Mouse (Mus musculus) brain, embryonic 14.5 days (tissue): ENCODE data around the gene Uqcr11.

Source experiments
- CTCF ChIP-seq: fragments of 200-500 bp; IDR thresholded peaks from 2 replicates; pipeline ENCODE4 v1.5.1; 2012; ENCODE audit warnings: inconsistent platforms, mild to moderate bottlenecking, moderate library complexity, borderline replicate concordance; ENCODE audit not compliant: insufficient read depth, insufficient read length; ENCODE audit errors: extremely low read depth
- POLR2A ChIP-seq: fragments of 200-500 bp; IDR thresholded peaks from 2 replicates; pipeline ENCODE4 v1.6.1; 2012; ENCODE audit warnings: mild to moderate bottlenecking, inconsistent platforms, borderline replicate concordance; ENCODE audit not compliant: poor library complexity, insufficient read depth, insufficient read length, severe bottlenecking; ENCODE audit errors: extremely low read depth

DNA sequence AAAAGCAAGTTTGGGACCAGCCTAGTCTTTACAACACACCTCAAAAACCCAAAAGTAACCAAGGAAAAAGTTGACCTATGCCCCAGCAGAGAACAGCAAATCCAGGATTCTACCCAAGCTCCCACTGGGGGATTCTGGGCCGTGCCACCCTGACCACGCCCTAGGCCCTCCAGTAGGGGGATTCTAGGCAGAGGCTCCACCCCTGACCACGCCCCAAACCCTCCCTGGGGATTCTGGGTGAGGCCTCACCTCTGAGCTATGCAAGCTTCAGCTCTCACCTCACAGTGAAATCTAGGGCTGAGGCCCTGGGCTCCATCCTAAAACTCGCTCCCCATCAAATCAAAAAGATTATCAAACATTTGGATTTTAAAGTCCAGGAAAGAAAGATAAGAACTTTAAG lies 16.9 kb upstream of the Uqcr11 start:
- TF ChIP-seq CTCF = no peak
- no peak for TF ChIP-seq POLR2A
